Mouse (Mus musculus) T-helper 2 cell (primary cell): ENCODE results near the gene Ppfibp1.
"Not testable (repeated sequence)": the region's sequence is repeated elsewhere in the genome, so short reads cannot be mapped to it uniquely, and the experiment has no call there.

Source experiments
- in situ Hi-C: fragments of 300-600 bp; cut with MboI, MseI; formaldehyde crosslinking; loops from one replicate; pipeline ENCODE4 v1.15.1; 2025; ENCODE audit warnings: high pct_unique_total_duplicates

The Ppfibp1 gene

GRCm38 (mm10) chr6:146887958-146888659 is at the start of gene Ppfibp1:
Gene Ppfibp1, plus strand, starts transcription at chr6:146888487.
- in situ Hi-C loops, result no loop called here

- in situ Hi-C loops, result loop anchor here (5.0 to 25.0 kb wide), 2 partner anchors 138 to 1323 kb away; no protein-coding TSS in a partner anchor
Measured at GRCm38 (mm10) chr6:146838863-146839262, 49.4 kb upstream of the Ppfibp1 start.

GRCm38 (mm10) chr6:146844867-146845266 is 43.4 kb upstream of the Ppfibp1 start:
- in situ Hi-C loops, result loop anchor here (25.0 kb wide), 1 partner anchor 1317 kb away; no protein-coding TSS in a partner anchor

GRCm38 (mm10) chr6:146845347-146845746 is 42.9 kb upstream of the Ppfibp1 start:
- in situ Hi-C loops, result loop anchor here (25.0 kb wide), 1 partner anchor 1317 kb away; no protein-coding TSS in a partner anchor

GRCm38 (mm10) chr6:146845961-146846750 is 42.1 kb upstream of the Ppfibp1 start:
- in situ Hi-C loops, result loop anchor here (25.0 kb wide), 1 partner anchor 1316 kb away; no protein-coding TSS in a partner anchor

GRCm38 (mm10) chr6:146847402-146847801 is 40.9 kb upstream of the Ppfibp1 start:
- in situ Hi-C loops, result loop anchor here (25.0 kb wide), 1 partner anchor 1315 kb away; no protein-coding TSS in a partner anchor

- in situ Hi-C loops, result loop anchor here (25.0 kb wide), 1 partner anchor 1314 kb away; no protein-coding TSS in a partner anchor
Measured at GRCm38 (mm10) chr6:146848281-146848680, 40.0 kb upstream of the Ppfibp1 start.

GRCm38 (mm10) chr6:146850050-146850449 is 38.2 kb upstream of the Ppfibp1 start, which contains the start of gene Smco2:
Gene Smco2, plus strand, starts transcription at chr6:146850104.
- in situ Hi-C loops, result no loop called here

- in situ Hi-C loops, result no loop called here
Measured at GRCm38 (mm10) chr6:146851916-146852315, 36.4 kb upstream of the Ppfibp1 start.

- in situ Hi-C loops, result no loop called here
Measured at GRCm38 (mm10) chr6:146852739-146853138, 35.5 kb upstream of the Ppfibp1 start.

- in situ Hi-C loops, result no loop called here
Measured at GRCm38 (mm10) chr6:146855185-146855584, 33.1 kb upstream of the Ppfibp1 start.

- in situ Hi-C loops, result no loop called here
Measured at GRCm38 (mm10) chr6:146857386-146857785, 30.9 kb upstream of the Ppfibp1 start.

- in situ Hi-C loops, result no loop called here
Measured at GRCm38 (mm10) chr6:146863154-146863553, 25.1 kb upstream of the Ppfibp1 start.

GRCm38 (mm10) chr6:146864370-146864769 is 23.9 kb upstream of the Ppfibp1 start:
- in situ Hi-C loops, result not testable (repeated sequence)

- in situ Hi-C loops, result no loop called here
Measured at GRCm38 (mm10) chr6:146865701-146866100, 22.6 kb upstream of the Ppfibp1 start.

- in situ Hi-C loops, result no loop called here
Measured at GRCm38 (mm10) chr6:146871975-146872374, 16.3 kb upstream of the Ppfibp1 start.

- in situ Hi-C loops, result no loop called here
Measured at GRCm38 (mm10) chr6:146874415-146874814, 13.9 kb upstream of the Ppfibp1 start.

- in situ Hi-C loops, result no loop called here
Measured at GRCm38 (mm10) chr6:146876820-146877219, 11.5 kb upstream of the Ppfibp1 start.

- in situ Hi-C loops, result no loop called here
Measured at GRCm38 (mm10) chr6:146877425-146878045, 10.8 kb upstream of the Ppfibp1 start.

- in situ Hi-C loops, result no loop called here
Measured at GRCm38 (mm10) chr6:146878926-146879325, 9.4 kb upstream of the Ppfibp1 start.

- in situ Hi-C loops, result no loop called here
Measured at GRCm38 (mm10) chr6:146879856-146880255, 8.4 kb upstream of the Ppfibp1 start.

- in situ Hi-C loops, result no loop called here
Measured at GRCm38 (mm10) chr6:146880296-146880695, 8.0 kb upstream of the Ppfibp1 start.
